Mouse (Mus musculus): Measurements from ENCODE around the gene Flnb. TPM values are rescaled to one million over a fixed set of nuclear protein-coding genes. Genes with fewer than 3 reads are reported as not detected.

Gene Flnb
- polyA plus RNA-seq, 1 experiment: 326 TPM

GRCm38 (mm10) chr14:7881533-7881932 is 63.8 kb downstream of the Flnb start:
- H3K4me1 ChIP-seq (ENCODE audit: control insufficient read depth, insufficient read depth, low read length): no peaks in the 10 kb centered on the region
- TF ChIP-seq EP300 (IDR thresholded peaks at IDR 0.05; ENCODE audit: insufficient read depth, low read depth, low read length) (no peak), CTCF (IDR thresholded peaks at IDR 0.05; ENCODE audit: low read depth, low read length) (no peak), POLR2A (IDR thresholded peaks at IDR 0.05; ENCODE audit: insufficient read depth, low read length) (no peak)
- H3K36me3 ChIP-seq (ENCODE audit: control insufficient read depth, insufficient read depth, low read length, poor library complexity, severe bottlenecking): peaks cover 41% of the 10 kb centered on the region
- H3K9me3 ChIP-seq (replicated peaks; ENCODE audit: control insufficient read depth, insufficient read depth, low read length, poor library complexity, severe bottlenecking): no peaks in the 10 kb centered on the region
- no peaks in the 10 kb centered on the region for H3K27me3 ChIP-seq (ENCODE audit: control insufficient read depth, insufficient read depth, low read length, poor library complexity, severe bottlenecking)
- H3K27ac ChIP-seq (ENCODE audit: insufficient read depth, low read length): no peak overlapping the region
- no peak overlapping the region for H3K9ac ChIP-seq (ENCODE audit: low read depth, poor library complexity, severe bottlenecking)
- H3K4me3 ChIP-seq (ENCODE audit: low read depth, low read length): no peak overlapping the region

DNA sequence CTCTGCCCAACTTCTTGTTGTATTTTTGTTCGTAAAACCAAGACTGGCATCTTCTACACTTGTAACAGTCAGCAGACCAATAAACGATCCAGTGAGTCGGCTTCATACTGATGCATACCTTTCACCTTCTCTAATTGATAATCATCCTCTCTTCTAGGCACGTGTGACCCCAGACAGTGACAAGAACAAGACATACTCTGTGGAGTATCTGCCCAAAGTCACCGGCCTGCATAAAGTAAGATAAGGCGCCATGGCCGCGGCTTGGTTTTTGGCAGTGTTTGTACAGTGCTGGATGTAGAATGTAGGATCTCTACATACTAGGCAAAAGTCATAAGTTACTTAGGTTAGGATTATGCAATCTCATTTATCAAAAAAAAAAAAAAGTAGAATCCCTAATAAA is 64.3 kb downstream of the Flnb start:
- no peaks in the 10 kb centered on the region for H3K4me1 ChIP-seq (ENCODE audit: control insufficient read depth, insufficient read depth, low read length)
- TF ChIP-seq CTCF (IDR thresholded peaks at IDR 0.05; ENCODE audit: low read depth, low read length): no peak
- TF ChIP-seq POLR2A (IDR thresholded peaks at IDR 0.05; ENCODE audit: insufficient read depth, low read length): no peak
- TF ChIP-seq EP300 (IDR thresholded peaks at IDR 0.05; ENCODE audit: insufficient read depth, low read depth, low read length): no peak
- H3K36me3 ChIP-seq (ENCODE audit: control insufficient read depth, insufficient read depth, low read length, poor library complexity, severe bottlenecking): peaks cover 42% of the 10 kb centered on the region
- H3K4me3 ChIP-seq (ENCODE audit: low read depth, low read length): no peak overlapping the region
- H3K9ac ChIP-seq (ENCODE audit: low read depth, poor library complexity, severe bottlenecking): no peak overlapping the region
- H3K27ac ChIP-seq (ENCODE audit: insufficient read depth, low read length): no peak overlapping the region
- H3K27me3 ChIP-seq (ENCODE audit: control insufficient read depth, insufficient read depth, low read length, poor library complexity, severe bottlenecking): no peaks in the 10 kb centered on the region
- no peaks in the 10 kb centered on the region for H3K9me3 ChIP-seq (replicated peaks; ENCODE audit: control insufficient read depth, insufficient read depth, low read length, poor library complexity, severe bottlenecking)

DNA sequence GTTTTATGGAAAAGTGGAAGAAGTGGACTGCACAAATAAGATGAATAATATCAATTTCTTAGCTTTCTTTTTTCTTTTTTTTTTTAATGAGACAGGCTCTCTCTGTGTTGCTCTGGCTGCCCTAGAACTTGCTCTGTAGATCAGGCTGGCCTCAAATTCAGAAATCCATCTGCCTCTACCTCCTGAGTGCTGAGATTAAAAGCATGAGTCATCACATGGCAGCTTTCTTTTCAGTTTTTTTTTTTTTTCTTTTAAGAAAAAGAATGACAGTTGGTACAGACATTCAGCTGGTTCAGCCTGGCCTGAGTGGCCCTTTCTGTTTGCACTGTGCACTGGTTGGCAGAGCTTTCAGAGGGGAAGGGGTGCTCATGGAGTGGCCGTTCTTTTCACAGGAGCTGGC is 66.4 kb downstream of the Flnb start:
- Histone ChIP-seq H3K4me3 (ENCODE audit: low read depth, low read length) (no peak overlapping the region), H3K36me3 (ENCODE audit: control insufficient read depth, insufficient read depth, low read length, poor library complexity, severe bottlenecking) (peaks cover 52% of the 10 kb centered on the region), H3K27me3 (ENCODE audit: control insufficient read depth, insufficient read depth, low read length, poor library complexity, severe bottlenecking) (no peaks in the 10 kb centered on the region), H3K9me3 (replicated peaks; ENCODE audit: control insufficient read depth, insufficient read depth, low read length, poor library complexity, severe bottlenecking) (no peaks in the 10 kb centered on the region), H3K9ac (ENCODE audit: low read depth, poor library complexity, severe bottlenecking) (no peak overlapping the region), H3K4me1 (ENCODE audit: control insufficient read depth, insufficient read depth, low read length) (no peaks in the 10 kb centered on the region), H3K27ac (ENCODE audit: insufficient read depth, low read length) (no peak overlapping the region)
- TF ChIP-seq CTCF (IDR thresholded peaks at IDR 0.05; ENCODE audit: low read depth, low read length): no peak
- TF ChIP-seq POLR2A (IDR thresholded peaks at IDR 0.05; ENCODE audit: insufficient read depth, low read length): no peak
- no peak for TF ChIP-seq EP300 (IDR thresholded peaks at IDR 0.05; ENCODE audit: insufficient read depth, low read depth, low read length)

GRCm38 (mm10) chr14:7884841-7885240 is 67.1 kb downstream of the Flnb start:
- Histone ChIP-seq H3K27ac (ENCODE audit: insufficient read depth, low read length) (no peak overlapping the region), H3K36me3 (ENCODE audit: control insufficient read depth, insufficient read depth, low read length, poor library complexity, severe bottlenecking) (peaks cover 52% of the 10 kb centered on the region), H3K4me1 (ENCODE audit: control insufficient read depth, insufficient read depth, low read length) (no peaks in the 10 kb centered on the region), H3K4me3 (ENCODE audit: low read depth, low read length) (no peak overlapping the region), H3K27me3 (ENCODE audit: control insufficient read depth, insufficient read depth, low read length, poor library complexity, severe bottlenecking) (no peaks in the 10 kb centered on the region), H3K9ac (ENCODE audit: low read depth, poor library complexity, severe bottlenecking) (no peak overlapping the region), H3K9me3 (replicated peaks; ENCODE audit: control insufficient read depth, insufficient read depth, low read length, poor library complexity, severe bottlenecking) (no peaks in the 10 kb centered on the region)
- no peak for TF ChIP-seq CTCF (IDR thresholded peaks at IDR 0.05; ENCODE audit: low read depth, low read length)
- no peak for TF ChIP-seq EP300 (IDR thresholded peaks at IDR 0.05; ENCODE audit: insufficient read depth, low read depth, low read length)
- TF ChIP-seq POLR2A (IDR thresholded peaks at IDR 0.05; ENCODE audit: insufficient read depth, low read length): no peak

DNA sequence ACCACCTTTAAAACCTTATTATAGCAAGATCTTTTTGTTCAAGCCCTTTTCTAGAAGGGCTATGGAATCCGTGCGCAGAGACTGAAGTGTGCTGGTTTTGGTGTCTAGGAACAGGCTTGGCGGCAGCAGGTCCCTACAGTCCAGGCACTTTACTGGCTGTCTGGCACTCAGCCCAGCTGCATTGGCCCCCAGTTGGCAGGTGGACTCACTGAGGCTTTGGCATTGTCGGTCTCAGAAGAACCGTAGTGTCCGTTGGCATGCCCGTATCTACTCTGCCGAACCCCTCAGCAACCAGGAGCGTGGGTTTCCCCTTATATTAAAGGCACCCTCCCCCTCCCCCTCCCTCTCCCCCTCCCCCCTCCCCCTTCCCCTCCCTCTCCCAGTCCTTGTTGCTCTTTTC is 67.8 kb downstream of the Flnb start:
- Histone ChIP-seq H3K27ac (ENCODE audit: insufficient read depth, low read length) (no peak overlapping the region), H3K9me3 (replicated peaks; ENCODE audit: control insufficient read depth, insufficient read depth, low read length, poor library complexity, severe bottlenecking) (no peaks in the 10 kb centered on the region), H3K4me1 (ENCODE audit: control insufficient read depth, insufficient read depth, low read length) (no peaks in the 10 kb centered on the region), H3K36me3 (ENCODE audit: control insufficient read depth, insufficient read depth, low read length, poor library complexity, severe bottlenecking) (peaks cover 50% of the 10 kb centered on the region), H3K9ac (ENCODE audit: low read depth, poor library complexity, severe bottlenecking) (no peak overlapping the region), H3K27me3 (ENCODE audit: control insufficient read depth, insufficient read depth, low read length, poor library complexity, severe bottlenecking) (no peaks in the 10 kb centered on the region), H3K4me3 (ENCODE audit: low read depth, low read length) (no peak overlapping the region)
- TF ChIP-seq POLR2A (IDR thresholded peaks at IDR 0.05; ENCODE audit: insufficient read depth, low read length): no peak
- TF ChIP-seq EP300 (IDR thresholded peaks at IDR 0.05; ENCODE audit: insufficient read depth, low read depth, low read length): no peak
- no peak for TF ChIP-seq CTCF (IDR thresholded peaks at IDR 0.05; ENCODE audit: low read depth, low read length)

- Histone ChIP-seq H3K4me3 (ENCODE audit: low read depth, low read length) (no peak overlapping the region), H3K9me3 (replicated peaks; ENCODE audit: control insufficient read depth, insufficient read depth, low read length, poor library complexity, severe bottlenecking) (no peaks in the 10 kb centered on the region), H3K27me3 (ENCODE audit: control insufficient read depth, insufficient read depth, low read length, poor library complexity, severe bottlenecking) (no peaks in the 10 kb centered on the region), H3K36me3 (ENCODE audit: control insufficient read depth, insufficient read depth, low read length, poor library complexity, severe bottlenecking) (peaks cover 55% of the 10 kb centered on the region), H3K9ac (ENCODE audit: low read depth, poor library complexity, severe bottlenecking) (no peak overlapping the region), H3K27ac (ENCODE audit: insufficient read depth, low read length) (no peak overlapping the region), H3K4me1 (ENCODE audit: control insufficient read depth, insufficient read depth, low read length) (no peaks in the 10 kb centered on the region)
- TF ChIP-seq POLR2A (IDR thresholded peaks at IDR 0.05; ENCODE audit: insufficient read depth, low read length): no peak
- TF ChIP-seq EP300 (IDR thresholded peaks at IDR 0.05; ENCODE audit: insufficient read depth, low read depth, low read length): no peak
- no peak for TF ChIP-seq CTCF (IDR thresholded peaks at IDR 0.05; ENCODE audit: low read depth, low read length)
These were observed 68.3 kb downstream of the Flnb start for GRCm38 (mm10) chr14:7886008-7886407.

All from ES-Bruce4 (cell line).